ENCODE assay signal across 21 mouse cellular contexts in the genomic region with DNA sequence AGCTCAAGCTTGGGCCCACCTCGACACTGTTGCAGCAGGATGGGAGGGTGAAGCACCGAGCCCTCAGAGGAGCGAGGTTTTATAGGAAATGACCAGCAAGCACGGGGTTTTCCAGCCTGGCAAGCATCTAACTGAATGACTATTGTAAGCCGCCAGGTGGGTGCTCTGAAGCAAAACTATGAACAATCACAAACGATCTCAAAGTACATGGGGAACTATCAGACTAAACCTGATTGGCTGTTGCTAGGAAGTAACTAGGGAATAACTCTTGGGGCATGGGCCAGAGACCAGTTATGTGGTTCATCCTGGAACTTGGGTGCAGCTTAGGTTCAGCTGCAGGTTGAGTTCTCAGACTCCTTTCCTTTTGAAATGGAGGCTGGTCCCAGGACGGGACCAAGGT. TPM values are rescaled to one million over a fixed set of nuclear protein-coding genes. Genes with fewer than 3 reads are reported as not detected.
DNase-seq lines count a peak whose midpoint lies in the region; ATAC-seq and TF ChIP-seq lines count a peak whose summit lies in the region.
"Had no signal": no experiment of that assay in that cellular context is flagged by ENCODE, and none has a peak within 500 bp of the region (broad histone marks: within the 10 kb centered on the region; RNA-seq: fewer than 3 reads in every experiment).

No protein-coding gene starts in this region.

- in situ Hi-C loops in CH12.LX (cut with MboI; ENCODE audit: low pct_ligation_motif_present, low pct_unique_long_range_greater_than_20kb, low sequenced_read_pairs), result no loop called here

- dilution Hi-C loops in CH12.LX (cut with MboI; ENCODE audit: extremely low pct_ligation_motif_present, extremely low pct_unique_long_range_greater_than_20kb, low sequenced_read_pairs), result no loop called here

- no peak overlapping the region for H3K4me2 ChIP-seq in kidney, embryonic 16.5 days (replicated peaks; ENCODE audit: low read depth, low read length)
- peak overlapping the region; percentile 1; the same call in 1 of the 2 replicates for H3K4me2 ChIP-seq in CH12.LX (ENCODE audit: insufficient read depth, low read depth, poor library complexity, severe bottlenecking)
- H3K4me2 ChIP-seq in forebrain, embryonic 12.5 days, result no peak overlapping the region
- H3K4me2 ChIP-seq: embryonic facial prominence, embryonic 12.5 days; hindbrain, embryonic 15.5 days; limb, embryonic 12.5 days; liver, embryonic 12.5 days; midbrain, embryonic 13.5 days had no signal

- TF ChIP-seq RAD21 in CH12.LX (IDR thresholded peaks at IDR 0.05; ENCODE audit: low read depth, low read length), result no peak

- H3K36me3 ChIP-seq in kidney, embryonic 16.5 days (ENCODE audit: insufficient read depth, low read length), result no peaks in the 10 kb centered on the region
- H3K36me3 ChIP-seq in CH12.LX (replicated peaks in 1 of 2; ENCODE audit: control insufficient read depth in 1 of 2, insufficient read depth in 1 of 2, low read length in 1 of 2), result no peaks in the 10 kb centered on the region
- no peaks in the 10 kb centered on the region for H3K36me3 ChIP-seq in splenic B cell, adult 2 months (ENCODE audit: control insufficient read depth, insufficient read depth, low read length, poor library complexity, severe bottlenecking)
- no peaks in the 10 kb centered on the region for H3K36me3 ChIP-seq in forebrain, embryonic 12.5 days (replicated peaks)
- H3K36me3 ChIP-seq: embryonic facial prominence, embryonic 12.5 days; hindbrain, embryonic 15.5 days; limb, embryonic 12.5 days; liver, embryonic 12.5 days; midbrain, embryonic 13.5 days had no signal

- TF ChIP-seq EP300 in CH12.LX (IDR thresholded peaks at IDR 0.05; ENCODE audit: low read length), result peak; percentile 94

- TF ChIP-seq CTCF in CH12.LX (conservative IDR thresholded peaks at IDR 0.05 in 1 of 2, IDR thresholded peaks at IDR 0.05 in 1 of 2; ENCODE audit: low read depth in 2 of 2, low read length in 2 of 2), result no peak

- no peak overlapping the region for H3K9ac ChIP-seq in kidney, embryonic 16.5 days (replicated peaks; ENCODE audit: low read length)
- no peak overlapping the region for H3K9ac ChIP-seq in CH12.LX (ENCODE audit: insufficient read depth, low read depth)
- H3K9ac ChIP-seq in forebrain, embryonic 12.5 days, result no peak overlapping the region
- H3K9ac ChIP-seq: embryonic facial prominence, embryonic 12.5 days; hindbrain, embryonic 15.5 days; limb, embryonic 12.5 days; liver, embryonic 12.5 days; midbrain, embryonic 13.5 days had no signal

- H3K4me1 ChIP-seq in kidney, embryonic 16.5 days (ENCODE audit: insufficient read depth, low read length), result no peaks in the 10 kb centered on the region
- H3K4me1 ChIP-seq in CH12.LX (ENCODE audit: control insufficient read depth in 1 of 2, insufficient read depth in 2 of 2), result peaks cover 14 to 50% of the 10 kb centered on the region in 2 experiments
- H3K4me1 ChIP-seq in forebrain, embryonic 12.5 days, result no peaks in the 10 kb centered on the region
- H3K4me1 ChIP-seq: embryonic facial prominence, embryonic 12.5 days; hindbrain, embryonic 15.5 days; limb, embryonic 12.5 days; liver, embryonic 12.5 days; megakaryocyte, embryonic 14.5 days; midbrain, embryonic 13.5 days had no signal

- H3K27me3 ChIP-seq in kidney, embryonic 16.5 days (ENCODE audit: insufficient read depth, low read length), result no peaks in the 10 kb centered on the region
- no peaks in the 10 kb centered on the region for H3K27me3 ChIP-seq in CH12.LX (replicated peaks)
- no peaks in the 10 kb centered on the region for H3K27me3 ChIP-seq in splenic B cell, adult 2 months (ENCODE audit: control insufficient read depth, insufficient read depth, low read length, poor library complexity, severe bottlenecking)
- no peaks in the 10 kb centered on the region for H3K27me3 ChIP-seq in forebrain, embryonic 12.5 days
- H3K27me3 ChIP-seq: embryonic facial prominence, embryonic 12.5 days; hindbrain, embryonic 15.5 days; limb, embryonic 12.5 days; liver, embryonic 12.5 days; midbrain, embryonic 13.5 days had no signal

- H3K4me3 ChIP-seq in kidney, embryonic 16.5 days (ENCODE audit: low read length), result no peak overlapping the region
- no peak overlapping the region for H3K4me3 ChIP-seq in CH12.LX (replicated peaks in 1 of 3; ENCODE audit: low read depth in 2 of 3, low read length in 2 of 3, poor library complexity in 1 of 3)
- H3K4me3 ChIP-seq in forebrain, embryonic 12.5 days (replicated peaks), result no peak overlapping the region
- H3K4me3 ChIP-seq: embryonic facial prominence, embryonic 12.5 days; gastrocnemius, adult 2 months; hindbrain, embryonic 15.5 days; layer of hippocampus, adult 2 months; limb, embryonic 12.5 days; liver, embryonic 12.5 days; megakaryocyte, embryonic 14.5 days; midbrain, embryonic 13.5 days had no signal

- peak; percentile 23; the same call in 1 of the 2 replicates for ATAC-seq in kidney, embryonic 16.5 days (ENCODE audit: low FRiP score, low TSS enrichment)
- peak; percentile 75 for ATAC-seq in neutrophil, adult 5-6 weeks (ENCODE audit: extremely low read depth, insufficient number of reproducible peaks, low FRiP score, poor library complexity, severe bottlenecking)
- no peak for ATAC-seq in forebrain, embryonic 12.5 days (ENCODE audit: low FRiP score)
- ATAC-seq: liver, embryonic 12.5 days; midbrain, embryonic 13.5 days had no signal

- DNase-seq in kidney, postnatal 36 days, result no peak
- peak; percentile 94 for DNase-seq in CH12.LX (ENCODE audit: extremely low read depth)
- peak; percentile 89 for DNase-seq in splenic B cell, adult 2 months (ENCODE audit: low read depth, low spot score)
- no peak for DNase-seq in Muller cell, postnatal 12 days (ENCODE audit: inconsistent ontology term)
- DNase-seq: adrenal gland, postnatal 25 days; cerebellum, adult 11 months; cerebellum, postnatal 14 days; gastrocnemius, adult 2 months; kidney, adult 9 months; lung, adult 2 months; right cerebral cortex, postnatal 25 days had no signal

- 63% methylated on average over 7 of the region's 7 CpGs for WGBS in kidney, embryonic 16.5 days
- WGBS in forebrain, embryonic 12.5 days, result 66% methylated on average over 7 of the region's 7 CpGs

- peak; percentile 41; the same call in 1 of the 2 replicates for TF ChIP-seq POLR2A in CH12.LX (IDR thresholded peaks at IDR 0.05; ENCODE audit: low read depth, low read length)

- no peaks in the 10 kb centered on the region for H3K79me2 ChIP-seq in CH12.LX (replicated peaks; ENCODE audit: control insufficient read depth, extremely low read depth, insufficient read depth, poor library complexity, severe bottlenecking)

- no peaks in the 10 kb centered on the region for H3K9me3 ChIP-seq in kidney, embryonic 16.5 days (ENCODE audit: low read length)
- H3K9me3 ChIP-seq in CH12.LX (replicated peaks; ENCODE audit: low read length), result no peaks in the 10 kb centered on the region
- H3K9me3 ChIP-seq in forebrain, embryonic 12.5 days, result no peaks in the 10 kb centered on the region
- H3K9me3 ChIP-seq: embryonic facial prominence, embryonic 12.5 days; hindbrain, embryonic 15.5 days; limb, embryonic 12.5 days; liver, embryonic 12.5 days; megakaryocyte, embryonic 14.5 days; midbrain, embryonic 13.5 days had no signal

- H3K27ac ChIP-seq in kidney, embryonic 16.5 days (ENCODE audit: low read length), result no peak overlapping the region
- peak overlapping the region; percentile 35 for H3K27ac ChIP-seq in CH12.LX (ENCODE audit: insufficient read depth, low read depth)
- no peak overlapping the region for H3K27ac ChIP-seq in forebrain, embryonic 12.5 days
- H3K27ac ChIP-seq: embryonic facial prominence, embryonic 12.5 days; gastrocnemius, adult 2 months; hindbrain, embryonic 15.5 days; layer of hippocampus, adult 2 months; limb, embryonic 12.5 days; liver, embryonic 12.5 days; midbrain, embryonic 13.5 days had no signal

TF ChIP-seq in CH12.LX, 34 proteins besides CTCF, POLR2A, EP300 and RAD21 (continues in another document):
- TF ChIP-seq USF1 (IDR thresholded peaks at IDR 0.05; ENCODE audit: low read depth, low read length), result no peak
- no peak; the same call in 1 of the 2 replicates for TF ChIP-seq HCFC1 (IDR thresholded peaks at IDR 0.05; ENCODE audit: low read depth, low read length)
- peak; percentile 75 for TF ChIP-seq MEF2A (IDR thresholded peaks at IDR 0.05; ENCODE audit: borderline replicate concordance, low read depth, low read length)
- TF ChIP-seq TBP (conservative IDR thresholded peaks at IDR 0.05; ENCODE audit: low read depth, low read length), result peak; percentile 53; the same call in 1 of the 2 replicates
- peak; percentile 66; the same call in 1 of the 2 replicates for TF ChIP-seq ETS1 (conservative IDR thresholded peaks at IDR 0.05; ENCODE audit: low read depth, low read length)
- TF ChIP-seq TCF12 (IDR thresholded peaks at IDR 0.05; ENCODE audit: low read depth, low read length), result peak; percentile 94
- TF ChIP-seq CHD2 (IDR thresholded peaks at IDR 0.05; ENCODE audit: low read length), result peak; percentile 55; the same call in 1 of the 2 replicates
- peak; percentile 75; the same call in 1 of the 2 replicates for TF ChIP-seq RCOR1 (conservative IDR thresholded peaks at IDR 0.05; ENCODE audit: low read depth, low read length)
- TF ChIP-seq NELFE (IDR thresholded peaks at IDR 0.05; ENCODE audit: low read depth, low read length), result 0 out of 2 replicates have a peak, but pooled peaks have one; percentile 18
- TF ChIP-seq MYC (IDR thresholded peaks at IDR 0.05; ENCODE audit: low read depth, low read length), result peak; percentile 62; the same call in 1 of the 2 replicates
- TF ChIP-seq MAX (IDR thresholded peaks at IDR 0.05; ENCODE audit: low read length), result peak; percentile 52; the same call in 1 of the 2 replicates
- TF ChIP-seq JUN (IDR thresholded peaks at IDR 0.05; ENCODE audit: insufficient read depth, low read depth, low read length), result peak; percentile 66; the same call in 1 of the 2 replicates
- no peak for TF ChIP-seq SMC3 (IDR thresholded peaks at IDR 0.05; ENCODE audit: low read depth, low read length)
- no peak for TF ChIP-seq ZKSCAN1 (IDR thresholded peaks at IDR 0.05; ENCODE audit: borderline replicate concordance, low read depth, low read length)

RNA-seq across cellular contexts. Expression of a gene that starts 19.9 kb away (rescaled TPM):
- 78.0 and 81.1 TPM in 2 replicates for polyA plus RNA-seq in kidney, embryonic 16.5 days (2015; fragmentation: Nextera tagmentation; extraction: Ambion mirVana)
- total RNA-seq in CH12.LX (2012; rRNA removed), result 30.1 and 32.3 TPM in 2 replicates
- 129 and 145 TPM in 2 replicates for total RNA-seq in CH12.LX (2014; rRNA removed)
- 63.7 and 75.2 TPM in 2 replicates for polyA plus RNA-seq in CH12.LX (2012; ENCODE audit: insufficient read length, low read depth)
- 40.8 and 46.0 TPM in 2 replicates for total RNA-seq in neutrophil, adult 5-6 weeks (2017)
- polyA plus RNA-seq in forebrain, embryonic 12.5 days (2016; fragmentation: Nextera tagmentation; extraction: Ambion mirVana), result 96.3 and 97.8 TPM in 2 replicates

RNA-seq across cellular contexts. Expression of a gene that starts 31.0 kb away (rescaled TPM):
- 22.6 and 23.2 TPM in 2 replicates for polyA plus RNA-seq in kidney, embryonic 16.5 days (2015; fragmentation: Nextera tagmentation; extraction: Ambion mirVana)
- total RNA-seq in CH12.LX (2012; rRNA removed) (3.6 and 4.3 TPM in 2 replicates), CH12.LX (2014; rRNA removed) (15.0 and 16.0 TPM in 2 replicates)
- polyA plus RNA-seq in CH12.LX (2012; ENCODE audit: insufficient read length, low read depth), result 20.8 and 21.4 TPM in 2 replicates
- 51.6 and 56.7 TPM in 2 replicates for total RNA-seq in neutrophil, adult 5-6 weeks (2017)
- polyA plus RNA-seq in forebrain, embryonic 12.5 days (2016; fragmentation: Nextera tagmentation; extraction: Ambion mirVana), result 24.1 and 25.0 TPM in 2 replicates

Comparison
In these comparisons a context has a peak if more than half of its experiments do, and no peak if none do; other contexts are left out.
1. DNase-seq: peak in CH12.LX (single experiment) and splenic B cell, adult 2 months (single experiment); none in kidney, postnatal 36 days (0 of 2) and Muller cell, postnatal 12 days (single experiment).